In genomic region chr2:91779166-91779565, GRCm38 (mm10) we compare ENCODE assay signal across 11 mouse cellular contexts. TPM values are rescaled to one million over a fixed set of nuclear protein-coding genes. Genes with fewer than 3 reads are reported as not detected.
DNase-seq lines count a peak whose midpoint lies in the region; TF ChIP-seq lines count a peak whose summit lies in the region.
"Had no signal": no experiment of that assay in that cellular context is flagged by ENCODE, and none has a peak within 500 bp of the region (broad histone marks: within the 10 kb centered on the region; RNA-seq: fewer than 3 reads in every experiment).

No protein-coding gene starts in this region.

- 0 out of 2 replicates have a peak, but pooled peaks cover 2% of the 10 kb centered on the region for H3K36me3 ChIP-seq in ES-E14 (ENCODE audit: control insufficient read depth, insufficient read depth, low read length, poor library complexity, severe bottlenecking)
- H3K36me3 ChIP-seq: stomach, embryonic 15.5 days had no signal

- H3K4me3 ChIP-seq in ES-E14 (ENCODE audit: insufficient read depth in 1 of 2, low read depth in 1 of 2, low read length in 2 of 2, poor library complexity in 1 of 2, severe bottlenecking in 1 of 2): no peak overlapping the region
- H3K4me3 ChIP-seq: embryonic facial prominence, embryonic 15.5 days; liver, embryonic 13.5 days; stomach, embryonic 15.5 days had no signal

- in situ Hi-C loops in ES-E14 (cut with MboI; ENCODE audit: low sequenced_read_pairs in 2 of 2, unreplicated experiment in 2 of 2): no loop called here

- H3K4me1 ChIP-seq in ES-E14 (ENCODE audit: control insufficient read depth in 2 of 2, insufficient read depth in 2 of 2, low read length in 2 of 2, poor library complexity in 1 of 2): no peaks in the 10 kb centered on the region
- H3K4me1 ChIP-seq: embryonic facial prominence, embryonic 15.5 days; liver, embryonic 13.5 days; stomach, embryonic 15.5 days had no signal

- no peak overlapping the region for H3K27ac ChIP-seq in ES-E14 (ENCODE audit: insufficient read depth, low read depth, low read length, poor library complexity, severe bottlenecking)
- H3K27ac ChIP-seq: embryonic facial prominence, embryonic 15.5 days; liver, embryonic 13.5 days; stomach, embryonic 15.5 days had no signal

- no peak overlapping the region for H3K9ac ChIP-seq in ES-E14 (ENCODE audit: insufficient read depth, low read depth, low read length, poor library complexity, severe bottlenecking)
- H3K9ac ChIP-seq: embryonic facial prominence, embryonic 15.5 days; liver, embryonic 13.5 days; stomach, embryonic 15.5 days had no signal

- DNase-seq in heart, postnatal 10 days: peak; percentile 29 to 43
- DNase-seq in heart, postnatal 25 days (ENCODE audit: low spot score): no peak
- DNase-seq in 3T3-L1 (ENCODE audit: low read depth, low spot score) (peak; percentile 72), ES-E14 (ENCODE audit: low read depth, low spot score) (peak; percentile 21)
- peak; percentile 58 for DNase-seq in embryo, embryonic 10.5 days (ENCODE audit: low spot score)
- peak; percentile 43 for DNase-seq in lung, postnatal 36 days
- DNase-seq in ovary, postnatal 10 days (ENCODE audit: low spot score): no peak
- no peak for DNase-seq in spleen, adult 18-20 months
- DNase-seq: liver, embryonic 13.5 days had no signal

- no peaks in the 10 kb centered on the region for H3K9me3 ChIP-seq in ES-E14 (ENCODE audit: control insufficient read depth, insufficient read depth, low read depth, low read length)
- H3K9me3 ChIP-seq: embryonic facial prominence, embryonic 15.5 days; liver, embryonic 13.5 days; stomach, embryonic 15.5 days had no signal

- intact Hi-C loops in heart, postnatal 10 days (cut with DNase I): loop anchor here (1.0 kb wide), 1 partner anchor 145 kb away; no protein-coding TSS in a partner anchor
- intact Hi-C loops in heart, postnatal 25 days (cut with DNase I): loop anchor here (2.0 kb wide), 1 partner anchor 146 kb away; no protein-coding TSS in a partner anchor

TF ChIP-seq in ES-E14, 5 proteins besides CTCF, POLR2A, EP300 and RAD21:
- TF ChIP-seq MAFK (IDR thresholded peaks at IDR 0.05; ENCODE audit: insufficient read depth, low read depth, low read length) (no peak), ZNF384 (IDR thresholded peaks at IDR 0.05; ENCODE audit: low read depth, low read length) (no peak), ZC3H11A (IDR thresholded peaks at IDR 0.05; ENCODE audit: borderline replicate concordance, low read depth, low read length) (no peak), HCFC1 (IDR thresholded peaks at IDR 0.05; ENCODE audit: borderline replicate concordance, insufficient read depth, low read length) (no peak), CHD2 (IDR thresholded peaks at IDR 0.05; ENCODE audit: low read depth, low read length) (no peak)

RNA-seq across cellular contexts. Expression of gene Ambra1, which starts 49.2 kb away (rescaled TPM):
- total RNA-seq in heart, postnatal 10 days (2021): 10 to 100 TPM; 21.9 to 22.7 TPM
- 10 to 100 TPM; 14.5 to 16.8 TPM for total RNA-seq in heart, postnatal 25 days (2021)
- total RNA-seq in ES-E14 (2012; rRNA removed): 26.1 and 27.0 TPM in 2 replicates

Comparison
In these comparisons a context has a peak if more than half of its experiments do, and no peak if none do; other contexts are left out.
1. DNase-seq: peak in heart, postnatal 10 days (2 of 2), 3T3-L1 (single experiment), ES-E14 (single experiment), embryo, embryonic 10.5 days (single experiment) and lung, postnatal 36 days (single experiment); none in heart, postnatal 25 days (single experiment), ovary, postnatal 10 days (single experiment) and spleen, adult 18-20 months (0 of 2).